Mouse (Mus musculus): ENCODE measurements around the gene Tmem158.

Tmem158 gene

GRCm38 (mm10) chr9:123260611-123261021 lies at the start of gene Tmem158:
TSS of gene Tmem158 (minus strand) at chr9:123260764.
- in situ Hi-C loops (cut with MboI, MseI), result no loop called here

- in situ Hi-C loops (cut with MboI, MseI), result loop anchor here (10.0 kb wide), 1 partner anchor 1795 kb away; no protein-coding TSS in a partner anchor
Measured at GRCm38 (mm10) chr9:123309685-123310365, 49.3 kb upstream of the Tmem158 start.

GRCm38 (mm10) chr9:123309073-123309472 lies 48.5 kb upstream of the Tmem158 start:
- in situ Hi-C loops (cut with MboI, MseI), result no loop called here

GRCm38 (mm10) chr9:123304917-123305316 lies 44.4 kb upstream of the Tmem158 start:
- in situ Hi-C loops (cut with MboI, MseI), result no loop called here

GRCm38 (mm10) chr9:123303952-123304351 lies 43.4 kb upstream of the Tmem158 start:
- in situ Hi-C loops (cut with MboI, MseI), result no loop called here

GRCm38 (mm10) chr9:123302759-123303313 lies 42.3 kb upstream of the Tmem158 start:
- in situ Hi-C loops (cut with MboI, MseI), result no loop called here

GRCm38 (mm10) chr9:123297862-123298261 lies 37.3 kb upstream of the Tmem158 start:
- in situ Hi-C loops (cut with MboI, MseI), result loop anchor here (5.0 kb wide), 1 partner anchor 959 kb away; no protein-coding TSS in a partner anchor

GRCm38 (mm10) chr9:123296229-123296628 lies 35.7 kb upstream of the Tmem158 start:
- in situ Hi-C loops (cut with MboI, MseI), result loop anchor here (5.0 kb wide), 1 partner anchor 961 kb away; no protein-coding TSS in a partner anchor

GRCm38 (mm10) chr9:123294581-123294980 lies 34.0 kb upstream of the Tmem158 start:
- in situ Hi-C loops (cut with MboI, MseI), result no loop called here

- in situ Hi-C loops (cut with MboI, MseI), result no loop called here
Measured at GRCm38 (mm10) chr9:123288378-123288777, 27.8 kb upstream of the Tmem158 start.

GRCm38 (mm10) chr9:123285623-123286022 lies 25.1 kb upstream of the Tmem158 start:
- in situ Hi-C loops (cut with MboI, MseI), result no loop called here

- in situ Hi-C loops (cut with MboI, MseI), result no loop called here
Measured at GRCm38 (mm10) chr9:123280775-123281174, 20.2 kb upstream of the Tmem158 start.

- in situ Hi-C loops (cut with MboI, MseI), result no loop called here
Measured at GRCm38 (mm10) chr9:123278003-123278402, 17.4 kb upstream of the Tmem158 start.

- in situ Hi-C loops (cut with MboI, MseI), result no loop called here
Measured at GRCm38 (mm10) chr9:123275373-123275772, 14.8 kb upstream of the Tmem158 start.

- in situ Hi-C loops (cut with MboI, MseI), result no loop called here
Measured at GRCm38 (mm10) chr9:123274674-123275073, 14.1 kb upstream of the Tmem158 start.

GRCm38 (mm10) chr9:123273876-123274275 lies 13.3 kb upstream of the Tmem158 start:
- in situ Hi-C loops (cut with MboI, MseI), result no loop called here

- in situ Hi-C loops (cut with MboI, MseI), result no loop called here
Measured at GRCm38 (mm10) chr9:123271552-123271951, 11.0 kb upstream of the Tmem158 start.

GRCm38 (mm10) chr9:123269906-123270558 lies 9.5 kb upstream of the Tmem158 start:
- in situ Hi-C loops (cut with MboI, MseI), result no loop called here

GRCm38 (mm10) chr9:123259896-123260610 lies 511 bp downstream of the Tmem158 start:
- in situ Hi-C loops (cut with MboI, MseI), result loop anchor here (5.0 kb wide), 1 partner anchor 107 kb away; the partner anchor contains the start of gene Lars2

GRCm38 (mm10) chr9:123259461-123259895 lies 1.1 kb downstream of the Tmem158 start:
- in situ Hi-C loops (cut with MboI, MseI), result loop anchor here (5.0 kb wide), 1 partner anchor 108 kb away; the partner anchor contains the start of gene Lars2

GRCm38 (mm10) chr9:123258796-123259195 lies 1.8 kb downstream of the Tmem158 start:
- in situ Hi-C loops (cut with MboI, MseI), result loop anchor here (5.0 kb wide), 1 partner anchor 109 kb away; the partner anchor contains the start of gene Lars2

GRCm38 (mm10) chr9:123255736-123256135 lies 4.8 kb downstream of the Tmem158 start:
- in situ Hi-C loops (cut with MboI, MseI), result loop anchor here (5.0 kb wide), 1 partner anchor 112 kb away; the partner anchor contains the start of gene Lars2
